Mouse (Mus musculus) cerebellum, adult 18-20 months (tissue): ENCODE results near the gene Cd6.

ENCODE experiments used
- DNase-seq, 2 experiments: peaks; one replicate each; pipeline ENCODE4 v3.0.0; 2021

The Cd6 gene

DNA sequence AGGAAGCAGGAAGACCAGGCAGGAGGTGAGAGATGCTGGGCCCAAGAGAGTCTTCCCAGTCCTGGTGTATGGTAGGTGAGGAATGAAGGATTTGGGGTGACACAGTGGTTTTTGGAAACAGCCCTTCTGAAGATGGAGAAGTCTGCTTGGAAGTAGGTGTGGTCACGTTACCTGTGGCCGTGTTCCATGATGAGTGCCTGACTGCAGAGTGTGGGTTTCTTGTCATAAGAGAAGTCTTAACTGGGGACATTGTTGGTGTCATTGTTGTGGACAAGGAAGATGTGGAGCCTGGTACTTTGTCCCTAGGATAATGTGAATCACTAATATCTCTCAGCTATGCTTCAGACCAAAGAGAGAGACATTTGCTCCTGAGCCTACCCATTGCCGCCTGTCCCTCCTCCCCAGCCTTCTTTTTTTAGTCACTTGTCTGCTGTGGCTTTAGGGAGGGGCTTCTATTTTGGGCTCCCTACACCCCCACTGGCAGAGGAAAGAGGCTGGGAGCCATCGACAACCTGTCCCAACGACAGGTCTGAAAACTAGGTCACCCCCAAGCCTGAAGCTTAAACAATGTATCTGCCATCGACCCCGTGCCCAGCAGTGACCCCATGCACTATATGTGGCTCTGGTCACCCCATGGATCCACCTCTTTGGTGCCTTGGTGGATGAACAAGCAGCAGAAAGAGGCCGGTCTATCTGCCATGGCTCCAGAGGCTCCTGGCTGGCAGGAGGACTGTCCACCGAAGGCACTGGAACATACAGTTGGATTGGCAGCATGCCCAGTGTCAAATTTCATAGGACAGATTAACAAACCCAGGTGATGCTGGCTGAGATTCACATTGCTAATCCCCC lies 69.7 kb downstream of the Cd6 start:
- peak; percentile 69 to 75 for DNase-seq

DNA sequence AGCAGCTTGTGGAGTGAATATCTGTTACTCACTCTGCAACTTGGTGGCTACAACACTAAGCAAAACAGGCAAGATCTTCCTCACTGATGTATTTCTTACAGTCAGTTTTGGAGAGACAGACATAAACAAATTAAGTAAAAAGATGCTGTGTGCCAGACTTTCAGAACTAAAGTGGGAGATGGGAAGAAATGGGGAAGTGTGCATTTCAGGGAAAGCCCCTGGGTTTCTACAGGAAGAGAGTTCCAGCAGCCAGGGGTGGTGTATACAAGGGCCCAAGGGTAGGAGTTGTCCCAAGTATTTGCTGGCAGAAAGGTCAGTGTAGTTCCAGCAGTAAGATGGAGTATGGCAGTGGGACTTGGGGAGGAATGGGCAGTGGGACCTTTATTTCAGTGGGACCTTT lies 70.3 kb downstream of the Cd6 start:
- DNase-seq: no peak

DNA sequence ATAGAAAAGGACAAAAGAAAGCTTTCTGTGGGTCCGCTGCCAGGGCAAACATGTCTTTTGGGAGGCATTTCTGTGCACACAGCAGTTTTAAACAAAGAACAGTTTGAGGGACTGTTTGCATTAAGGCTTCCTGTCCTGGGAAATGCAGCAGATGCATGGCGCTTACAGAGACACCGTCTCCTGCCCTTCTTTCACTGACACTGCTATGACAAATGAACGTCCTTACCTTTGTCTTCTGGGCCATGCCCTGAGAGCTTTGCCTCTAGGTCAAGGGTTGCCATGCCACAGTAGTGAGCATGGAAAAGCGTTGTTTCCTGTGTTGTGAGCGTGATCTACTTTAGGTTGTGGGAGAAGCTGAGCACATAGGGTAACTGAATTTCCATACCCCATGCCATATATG lies 71.2 kb downstream of the Cd6 start:
- DNase-seq: no peak

DNA sequence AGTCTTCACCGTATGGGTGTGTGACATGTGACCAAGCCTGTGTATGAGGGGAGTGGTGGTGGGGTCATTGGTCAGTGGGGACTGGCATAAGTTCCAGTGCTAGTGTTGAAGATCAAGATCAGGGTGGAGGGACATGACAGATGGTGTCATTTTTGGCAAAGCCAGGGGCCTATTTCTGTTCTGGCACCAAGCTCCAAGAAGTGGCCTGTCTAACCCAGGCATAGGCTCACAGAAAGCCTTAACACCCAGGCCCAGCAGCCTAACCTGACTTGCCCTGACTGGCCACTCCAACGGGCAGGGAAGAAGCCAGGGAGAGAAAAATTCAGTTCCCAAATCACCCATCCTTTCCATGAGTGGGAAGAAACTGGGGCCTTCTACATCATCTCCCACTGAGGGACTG lies 72.3 kb downstream of the Cd6 start:
- peak; percentile 58 to 72 for DNase-seq

DNA sequence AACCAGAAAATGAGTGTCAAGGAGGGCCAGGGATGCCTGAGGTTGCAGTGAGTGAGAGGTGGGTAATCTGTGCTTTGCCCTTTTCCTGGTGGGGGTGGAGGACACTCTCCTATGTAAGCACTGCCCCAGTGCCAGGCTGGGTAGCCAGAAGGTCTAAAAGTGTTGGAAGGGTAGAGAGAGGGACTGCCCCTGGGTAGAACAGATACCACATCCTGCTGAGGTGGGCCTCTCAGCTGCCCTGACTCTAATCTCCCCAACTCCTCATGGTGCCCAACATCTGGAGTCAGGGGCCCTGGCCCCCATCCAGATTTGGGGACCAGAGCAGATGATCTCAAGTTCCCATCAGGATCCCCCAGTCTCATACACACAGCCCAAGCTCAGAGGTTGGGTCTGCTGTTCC lies 72.7 kb downstream of the Cd6 start:
- peak in 1 of 2 experiments; percentile 49 for DNase-seq

DNA sequence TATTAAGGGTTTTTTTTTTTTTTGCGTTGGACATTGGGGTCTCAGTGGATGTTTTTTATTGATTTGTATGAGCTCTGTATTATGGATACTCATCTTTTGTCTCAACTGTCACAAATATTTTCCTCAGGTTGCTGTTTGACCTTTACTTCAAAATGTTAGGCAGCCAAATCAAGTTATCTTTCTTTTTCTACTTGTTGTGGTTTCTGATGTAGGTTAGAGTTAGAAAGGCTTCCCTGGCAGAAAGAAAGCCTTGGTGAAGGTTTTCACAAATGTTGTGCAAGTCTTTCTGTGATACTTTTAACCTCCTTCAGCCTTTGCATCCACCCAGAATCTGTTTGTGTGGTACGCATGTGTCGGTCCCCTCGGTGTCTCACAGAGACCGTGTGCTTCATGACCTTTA lies 77.2 kb downstream of the Cd6 start:
- no peak for DNase-seq

DNA sequence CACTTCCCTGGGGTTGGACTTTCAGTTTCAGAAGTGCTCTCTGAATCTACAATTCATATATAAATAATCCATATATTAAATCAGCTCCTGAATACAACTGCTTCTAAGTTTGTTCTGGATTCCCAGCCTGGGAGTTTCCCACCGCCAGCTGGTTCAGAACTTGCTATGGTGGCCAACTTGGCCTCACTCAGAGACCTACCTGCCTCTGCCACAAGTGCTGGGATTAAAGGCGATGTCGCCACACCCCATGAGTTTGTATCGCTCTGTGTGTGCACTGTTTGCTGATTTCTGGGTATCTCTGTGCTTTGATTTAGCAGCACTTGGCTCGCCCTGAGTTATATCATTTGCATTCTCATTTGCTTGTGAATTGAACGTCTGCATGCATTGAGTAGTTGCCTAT lies 77.8 kb downstream of the Cd6 start:
- DNase-seq: no peak

DNA sequence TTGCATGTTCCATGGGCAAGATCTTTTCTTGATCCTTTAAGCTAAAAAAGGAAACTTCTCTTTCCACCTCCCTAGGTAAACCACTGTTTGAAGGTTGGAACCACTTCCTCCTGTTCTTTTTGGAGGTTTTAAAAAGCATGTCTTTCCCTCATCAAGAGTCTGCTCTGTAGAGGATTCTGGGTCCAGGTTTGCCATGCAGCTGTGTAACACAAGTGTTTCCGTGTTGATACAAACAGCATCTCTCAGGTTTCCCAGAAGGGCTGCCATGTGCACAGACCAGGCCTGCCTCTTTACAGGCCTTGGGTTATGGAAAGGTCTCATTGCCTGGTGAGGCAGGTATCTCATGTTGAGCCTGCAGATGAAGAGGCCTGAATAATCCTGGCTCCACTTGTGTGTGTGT lies 78.3 kb downstream of the Cd6 start:
- no peak for DNase-seq

DNA sequence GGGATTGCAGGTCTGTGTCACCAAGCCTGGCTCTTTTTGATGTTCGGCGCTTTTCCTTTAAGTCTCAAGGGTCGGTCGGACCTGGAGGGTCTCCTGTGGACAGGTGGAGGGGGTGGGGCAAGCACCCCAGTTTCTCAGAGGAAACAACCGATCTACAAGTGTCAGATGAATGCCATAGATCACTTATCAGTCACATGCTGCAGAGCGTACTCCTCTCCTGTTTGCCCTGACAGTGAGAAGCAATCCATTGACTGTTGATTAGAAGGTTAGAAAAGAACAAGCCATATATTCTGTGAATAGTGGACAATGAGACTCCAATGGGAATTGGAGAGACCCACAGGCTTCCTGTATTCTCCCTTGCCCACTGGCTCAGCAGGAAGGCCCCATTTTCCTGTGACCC lies 79.7 kb downstream of the Cd6 start:
- DNase-seq: no peak

DNA sequence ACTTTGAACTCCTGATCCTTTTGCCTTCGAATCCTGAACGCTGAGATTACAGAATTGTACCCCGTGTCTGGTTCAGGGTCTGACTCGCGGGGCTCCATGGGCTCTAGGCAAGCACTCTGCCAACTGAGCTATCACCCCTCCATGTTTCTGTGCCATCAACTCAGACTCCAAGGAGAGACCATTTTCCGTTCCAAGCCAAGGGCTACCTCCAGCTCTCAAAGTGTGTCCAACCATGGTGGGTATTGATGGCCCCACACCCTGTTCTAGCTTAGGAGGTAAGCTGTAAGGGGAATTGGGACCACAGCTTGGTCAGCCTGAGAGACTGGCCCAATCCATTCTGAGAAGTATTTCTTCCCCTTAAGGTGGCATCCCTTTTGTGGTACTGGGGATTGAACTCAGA lies 80.6 kb downstream of the Cd6 start:
- no peak for DNase-seq

DNA sequence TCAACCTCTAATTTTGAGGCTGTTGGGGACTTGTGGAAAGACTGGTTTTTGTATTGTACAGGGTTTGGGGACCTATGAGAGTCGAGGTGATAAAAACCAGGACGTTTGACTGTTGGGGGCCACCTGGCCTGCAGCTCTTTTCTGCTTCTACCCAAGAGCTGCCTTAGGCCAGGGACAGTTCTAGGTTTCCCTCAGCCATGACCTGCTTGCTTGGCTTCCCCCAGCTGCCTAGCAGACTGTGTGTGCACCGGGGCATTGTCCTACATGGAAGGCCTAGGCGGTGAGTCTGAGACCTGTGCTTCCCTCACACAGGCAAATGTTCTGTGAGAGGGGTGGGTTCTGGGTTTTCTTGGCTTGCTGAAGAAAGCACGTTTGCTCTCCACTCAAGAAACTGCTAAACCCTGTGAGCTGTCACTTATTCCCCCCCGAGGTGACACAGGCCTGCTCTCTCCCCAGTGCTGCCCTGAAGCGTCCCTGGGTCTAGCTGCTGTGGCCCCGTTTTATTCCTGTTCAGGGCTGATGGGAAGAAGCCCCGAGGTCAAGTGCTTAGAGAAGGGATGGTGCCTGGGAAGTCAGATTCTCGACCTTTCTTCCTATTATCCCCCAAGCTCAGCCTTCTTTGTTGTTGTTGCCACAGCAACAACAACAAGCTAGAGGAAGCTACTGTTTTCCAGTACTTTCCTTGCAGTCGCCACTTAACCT lies 81.3 kb downstream of the Cd6 start:
- no peak for DNase-seq

DNA sequence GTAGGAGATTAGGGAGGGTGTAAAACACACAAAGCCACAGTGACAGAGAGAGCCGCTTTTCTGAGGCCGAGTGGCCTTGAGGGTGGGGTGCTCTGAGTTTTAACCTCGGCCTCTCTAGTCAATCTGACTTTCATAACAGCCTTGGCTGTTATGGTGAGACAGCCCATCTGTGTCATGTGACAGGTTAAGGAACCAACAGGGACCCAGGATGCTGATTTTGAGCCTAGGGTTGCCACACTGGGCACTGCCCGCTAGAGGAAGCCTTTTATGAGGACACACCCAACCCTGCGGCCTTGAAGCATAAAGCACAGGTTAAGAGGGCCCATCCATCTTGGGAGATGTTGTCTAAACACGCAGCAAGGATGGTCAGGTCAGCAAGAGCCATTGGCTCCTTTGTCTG lies 82.1 kb downstream of the Cd6 start:
- no peak for DNase-seq

DNA sequence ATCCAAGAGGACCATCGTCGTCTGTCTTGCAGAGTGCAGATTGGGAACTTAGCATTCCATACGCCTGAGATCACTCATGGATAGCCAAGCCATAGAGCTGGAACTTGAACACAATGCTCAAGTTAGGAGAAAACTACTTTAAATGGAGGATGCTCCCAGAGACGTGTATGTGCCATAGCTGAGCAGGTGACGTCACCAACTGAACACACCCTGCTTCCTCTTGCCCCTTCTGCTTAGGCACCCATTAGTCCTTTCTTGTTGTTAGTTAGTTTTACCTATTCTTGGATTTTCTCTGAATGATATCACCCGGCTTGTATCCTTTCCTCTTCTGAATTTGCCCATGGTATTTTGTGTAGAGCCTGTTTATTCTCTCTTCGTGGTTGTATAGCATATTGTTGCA lies 82.7 kb downstream of the Cd6 start:
- no peak for DNase-seq

DNA sequence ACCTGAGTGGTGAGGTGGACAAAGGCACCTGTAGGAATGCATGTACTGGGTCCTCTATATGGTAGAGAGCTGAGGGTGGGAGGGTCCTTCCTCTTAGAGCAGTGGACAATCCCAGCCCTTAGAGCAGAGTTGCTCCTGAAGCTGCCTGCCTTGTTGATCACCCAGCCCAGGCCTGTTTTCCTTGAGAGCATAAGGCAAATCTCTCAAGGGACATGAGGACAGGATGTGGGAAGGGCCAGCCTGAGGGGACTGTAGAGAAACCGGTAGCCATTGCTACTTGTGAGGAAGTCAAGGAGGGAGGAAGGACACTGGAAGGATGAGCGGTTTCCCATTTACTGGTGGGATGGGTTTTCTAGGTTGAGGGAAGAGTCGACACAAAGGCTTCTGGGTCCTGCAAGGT lies 87.3 kb downstream of the Cd6 start:
- DNase-seq: no peak

DNA sequence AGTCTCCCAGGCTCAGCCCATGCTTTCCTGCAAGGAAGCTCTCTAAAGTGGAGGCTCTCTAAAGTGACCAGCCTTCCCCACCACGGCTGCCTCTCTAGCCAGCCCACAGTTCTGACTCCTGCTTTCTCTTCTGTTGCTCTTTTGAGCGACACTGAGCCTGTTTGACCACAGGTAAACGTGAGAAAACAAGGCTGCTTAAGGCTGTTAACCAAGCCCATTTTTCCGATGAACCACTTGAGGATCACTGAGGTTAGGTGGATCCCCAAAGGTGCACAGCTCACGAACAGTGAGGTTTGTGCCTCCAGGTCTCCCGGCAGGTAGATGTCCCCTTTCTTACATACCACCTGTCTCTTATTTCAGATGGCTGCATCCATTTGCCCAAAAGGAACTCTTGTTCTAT lies 87.7 kb downstream of the Cd6 start:
- DNase-seq: no peak

DNA sequence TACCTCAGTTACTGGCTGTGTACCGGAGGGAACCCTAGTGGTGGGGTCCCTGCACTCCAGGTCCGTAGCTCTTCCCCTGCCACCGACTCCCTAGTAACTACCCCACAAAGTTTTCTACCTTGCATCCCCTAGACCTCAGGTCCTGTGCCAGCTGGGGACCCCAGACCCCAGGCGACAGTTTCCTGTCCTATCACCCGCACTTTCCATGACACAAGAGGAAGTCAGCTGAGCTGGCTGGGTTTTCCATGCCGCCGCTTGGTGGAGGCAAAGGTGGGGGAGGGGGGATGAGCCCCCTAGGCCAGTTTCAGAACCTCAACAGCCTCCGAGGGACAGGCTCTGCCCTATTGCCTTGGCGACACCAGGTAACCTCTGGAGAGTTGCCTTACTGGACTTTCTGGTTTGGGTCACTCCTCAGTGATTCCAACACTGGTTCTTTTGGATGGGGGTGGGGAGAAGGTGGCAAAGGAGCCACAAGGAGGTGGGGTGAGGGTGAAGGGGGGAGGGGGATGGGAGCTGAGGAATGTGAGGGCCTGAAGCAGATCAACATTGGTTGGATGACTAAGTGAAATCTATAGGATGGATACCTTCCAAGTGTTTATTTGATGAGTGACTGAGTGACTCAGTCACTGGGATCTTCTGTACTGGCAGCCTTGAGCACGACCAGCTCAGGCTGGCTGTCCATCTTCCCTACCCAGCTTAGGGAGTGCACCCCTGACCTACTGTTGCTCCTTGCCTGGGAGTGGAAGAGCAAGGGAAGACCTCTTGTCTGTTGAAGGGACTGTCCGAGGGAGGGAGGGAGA lies 89.0 kb downstream of the Cd6 start:
- DNase-seq: no peak

DNA sequence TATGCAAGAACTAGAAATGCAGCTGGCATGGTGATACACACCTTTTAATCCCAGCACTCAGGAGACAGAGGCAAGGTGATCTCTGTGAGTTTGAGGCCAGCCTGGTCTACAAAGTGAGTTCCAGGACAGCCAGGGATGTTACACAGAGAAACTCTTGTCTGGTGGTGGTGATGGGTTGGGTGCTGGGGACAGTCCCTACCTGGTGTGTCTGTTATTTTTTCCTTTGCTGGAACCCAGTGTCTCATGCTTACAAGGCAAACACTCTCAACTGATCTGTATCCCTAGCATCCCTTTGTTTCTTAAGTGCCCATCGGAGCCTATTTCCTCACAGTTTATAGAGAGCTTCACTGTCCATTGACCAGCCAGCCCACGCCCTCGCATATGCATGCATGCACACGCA lies 89.9 kb downstream of the Cd6 start:
- DNase-seq: no peak
